Mouse (Mus musculus) testis, adult 2 months (tissue): Measurements from ENCODE around the gene Ghsr.

Source experiments
- CTCF ChIP-seq: fragments of 200-500 bp; IDR thresholded peaks from 2 replicates; pipeline ENCODE4 v1.5.1; 2012; ENCODE audit warnings: low read depth, mild to moderate bottlenecking, inconsistent platforms, low read length, moderate library complexity; ENCODE audit not compliant: control insufficient read depth, insufficient read depth, insufficient replicate concordance
- POLR2A ChIP-seq: fragments of 200-500 bp; IDR thresholded peaks from 2 replicates; pipeline ENCODE4 v1.6.1; 2012; ENCODE audit warnings: low read depth, mild to moderate bottlenecking, inconsistent platforms, low read length, moderate library complexity; ENCODE audit not compliant: control insufficient read depth

- no peak for TF ChIP-seq CTCF
- TF ChIP-seq POLR2A, result no peak
These were observed 53.0 kb downstream of the Ghsr start for GRCm38 (mm10) chr3:27424049-27424667.
